Mouse (Mus musculus) testis, postnatal 10 days (tissue): ENCODE data around the gene Ttll5.

Experiments used
- DNase-seq: peaks from one replicate; pipeline ENCODE4 v3.0.0; 2021; ENCODE audit warnings: low spot score

The Ttll5 gene

DNA sequence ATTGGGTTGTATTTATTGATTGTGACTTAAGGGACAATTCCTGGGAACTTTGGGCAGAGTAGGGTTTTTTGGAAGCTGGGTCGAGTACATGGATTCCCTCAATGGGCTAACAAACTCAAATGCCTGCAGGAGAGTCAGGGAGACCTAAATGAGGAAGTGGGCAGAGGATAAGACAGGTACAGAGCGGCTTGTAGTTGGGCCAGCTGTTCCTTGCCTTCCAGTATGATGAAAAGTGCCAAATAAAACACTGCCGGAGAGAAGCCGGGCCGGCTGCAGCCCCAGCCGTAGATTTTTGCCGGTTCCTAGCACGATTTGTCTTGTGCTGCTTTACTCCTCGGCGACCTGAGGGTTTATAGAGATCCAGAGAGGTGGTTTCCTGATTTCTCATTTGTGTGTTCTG, 104.1 kb downstream of the Ttll5 start:
- no peak for DNase-seq

DNA sequence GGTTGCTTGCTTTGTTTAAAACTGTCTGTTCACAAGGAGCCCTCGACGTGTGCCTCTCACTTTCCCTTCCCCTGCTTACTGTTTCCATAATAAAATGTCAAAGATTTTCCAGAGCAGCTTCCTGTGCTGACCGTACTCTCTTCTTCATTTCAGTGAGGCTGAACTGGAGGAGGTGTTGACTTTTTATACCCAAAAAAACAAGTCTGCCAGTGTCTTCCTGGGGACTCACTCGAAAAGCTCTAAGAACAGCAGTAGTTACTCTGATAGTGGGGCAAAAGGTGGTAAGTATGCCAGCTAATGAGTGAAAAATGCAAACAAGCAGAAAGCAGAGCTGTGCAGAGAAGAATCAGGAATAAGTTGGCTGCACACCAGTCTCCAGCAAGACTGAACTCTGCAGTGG, 105.3 kb downstream of the Ttll5 start:
- no peak for DNase-seq

DNA sequence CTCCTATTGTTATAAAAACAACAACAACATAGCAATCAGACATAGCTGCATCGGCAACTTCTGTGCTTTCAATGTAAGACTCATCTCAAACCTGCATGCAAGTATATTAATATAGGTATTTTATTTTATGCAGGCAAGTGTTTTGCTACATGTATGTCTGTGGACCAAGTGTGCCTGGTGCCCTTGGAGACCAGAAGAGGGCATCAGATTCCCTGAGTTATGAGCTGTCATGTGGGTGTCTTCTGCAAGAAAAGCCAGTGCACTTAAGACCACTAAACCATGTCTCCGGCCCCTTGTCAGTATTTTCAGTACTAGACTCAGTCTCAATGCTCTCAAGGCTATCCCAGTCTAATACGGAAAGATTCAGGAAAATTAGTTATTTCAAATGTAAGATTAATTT, 106.3 kb downstream of the Ttll5 start:
- no peak for DNase-seq

DNA sequence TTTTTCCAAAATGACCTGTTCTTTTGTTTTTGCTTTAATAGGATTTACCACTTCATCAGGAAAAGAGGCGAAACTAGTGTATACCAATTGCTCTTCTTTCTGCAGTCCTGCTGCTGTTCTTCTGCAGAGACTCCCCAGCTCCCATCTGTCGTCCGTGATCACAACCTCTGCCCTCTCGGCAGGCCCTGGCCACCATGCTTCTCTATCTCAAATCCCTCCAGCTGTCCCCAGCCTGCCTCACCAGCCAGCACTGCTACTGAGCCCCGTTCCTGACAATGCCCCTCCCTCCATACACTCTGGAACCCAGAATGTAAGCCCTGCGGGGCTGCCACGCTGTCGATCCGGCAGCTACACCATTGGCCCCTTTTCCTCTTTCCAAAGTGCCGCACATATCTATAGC, 108.8 kb downstream of the Ttll5 start:
- DNase-seq, result no peak

DNA sequence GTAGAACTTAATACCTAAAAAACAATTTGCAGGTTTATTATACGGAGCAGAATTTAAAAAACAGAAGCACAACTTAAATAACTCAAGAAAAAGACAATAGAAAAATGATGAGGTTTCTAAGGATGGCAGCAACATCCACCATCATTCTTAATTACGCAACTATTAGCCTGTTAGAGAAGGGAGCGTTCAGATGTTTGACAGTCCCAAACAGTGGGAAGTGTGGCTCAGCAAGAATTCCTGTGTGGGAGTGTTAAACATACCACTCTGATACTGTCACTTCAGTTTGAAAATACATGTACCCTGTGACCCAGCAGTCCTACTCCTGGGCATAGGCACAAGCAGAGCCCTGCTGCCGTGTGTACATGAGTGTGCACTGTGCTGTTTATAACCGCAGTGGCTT, 112.9 kb downstream of the Ttll5 start:
- no peak for DNase-seq

DNA sequence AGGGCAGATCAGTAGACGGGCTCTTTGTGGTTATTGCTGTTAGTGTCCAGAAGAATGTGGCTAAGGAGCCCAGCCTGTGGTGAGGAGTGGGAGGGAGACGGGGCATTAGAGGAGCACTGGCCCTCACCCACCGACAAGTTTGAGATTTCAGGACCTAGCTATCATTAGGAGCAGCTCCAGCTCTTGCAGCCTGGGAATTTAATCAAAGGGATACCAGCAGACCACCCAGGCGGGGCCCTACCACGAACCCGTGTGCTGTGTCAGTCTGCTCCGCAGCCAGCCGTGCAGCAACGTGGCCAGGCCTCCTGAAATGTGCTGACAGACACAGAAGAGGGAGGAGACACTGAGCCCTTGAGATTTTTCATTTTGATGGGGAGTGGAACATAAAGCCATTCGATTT, 119.0 kb downstream of the Ttll5 start:
- no peak for DNase-seq

DNA sequence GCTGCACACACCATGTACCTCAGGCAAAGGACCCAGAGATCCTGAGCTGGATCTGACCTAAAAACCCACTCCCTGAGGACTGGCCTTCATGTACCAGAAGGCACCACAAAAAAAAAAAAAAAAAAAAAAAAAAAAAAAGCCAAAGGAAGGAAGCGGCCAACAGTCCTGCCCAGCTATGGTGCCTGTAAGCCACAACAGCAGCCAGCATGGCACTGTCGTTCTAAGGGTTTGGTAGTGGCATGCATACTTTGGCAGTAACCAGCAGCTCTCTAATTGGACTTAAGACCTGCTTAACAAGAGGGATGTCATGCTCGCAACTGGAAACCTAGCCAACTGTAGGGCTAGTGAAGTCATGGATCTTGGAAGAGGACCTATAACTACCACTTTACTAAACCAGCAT, 120.0 kb downstream of the Ttll5 start:
- no peak for DNase-seq

DNA sequence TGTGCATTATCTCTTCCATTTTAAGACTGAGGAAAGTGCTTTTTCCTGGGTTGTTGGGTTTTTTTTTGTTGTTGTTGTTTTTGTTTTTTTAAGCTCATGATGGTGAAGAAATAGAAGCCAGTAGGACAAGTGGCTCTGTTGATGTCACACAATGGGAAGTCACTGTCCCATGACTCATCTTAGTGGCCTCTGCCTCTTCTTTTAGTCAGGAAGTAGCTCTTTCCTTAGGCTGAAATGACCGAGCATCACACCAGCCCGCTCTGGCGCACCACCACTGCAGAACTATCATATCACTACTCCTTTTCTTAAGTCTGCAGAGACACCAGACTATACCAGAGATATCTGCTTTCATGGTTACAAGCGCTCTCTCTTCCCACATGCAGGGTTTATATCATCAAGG, 122.7 kb downstream of the Ttll5 start:
- no peak for DNase-seq

DNA sequence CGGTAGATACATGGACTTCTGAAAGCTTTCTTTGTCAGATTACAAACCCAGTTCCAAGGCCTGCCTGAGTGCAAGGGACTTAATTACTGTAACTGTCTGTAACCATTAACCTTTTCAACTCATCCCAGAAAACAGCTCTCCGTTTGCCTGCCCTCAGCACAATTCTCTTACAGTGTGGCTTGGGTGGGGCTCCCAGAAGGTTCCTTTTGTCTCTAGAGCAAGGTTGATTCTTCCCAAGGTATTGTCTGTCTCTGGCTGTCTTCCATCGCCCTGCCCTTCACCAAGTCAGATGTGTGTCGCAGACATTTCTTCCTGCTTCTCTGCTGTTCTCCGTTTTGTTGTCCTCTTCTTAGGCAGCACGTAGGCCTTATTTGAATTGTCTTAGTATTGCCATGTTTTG, 125.2 kb downstream of the Ttll5 start:
- no peak for DNase-seq

DNA sequence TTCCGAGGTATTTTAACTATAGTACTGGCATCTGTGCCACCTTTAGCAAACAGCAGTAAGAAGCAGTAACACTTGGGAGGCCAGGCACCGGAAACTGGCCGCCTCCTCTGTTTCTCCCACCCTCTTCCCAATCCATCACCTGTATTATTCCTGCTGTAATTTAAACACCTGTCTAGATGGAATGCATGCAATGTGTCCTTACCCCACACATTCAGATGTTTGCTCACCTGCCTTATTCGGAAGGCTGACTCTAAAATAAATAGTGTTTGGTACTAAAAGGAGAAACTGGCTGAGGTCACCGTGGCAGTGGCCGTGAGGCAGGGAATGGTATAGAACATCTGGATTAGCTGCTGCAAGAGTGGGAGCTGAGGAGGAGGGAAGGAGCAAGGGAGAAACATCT, 125.9 kb downstream of the Ttll5 start:
- DNase-seq, result no peak

DNA sequence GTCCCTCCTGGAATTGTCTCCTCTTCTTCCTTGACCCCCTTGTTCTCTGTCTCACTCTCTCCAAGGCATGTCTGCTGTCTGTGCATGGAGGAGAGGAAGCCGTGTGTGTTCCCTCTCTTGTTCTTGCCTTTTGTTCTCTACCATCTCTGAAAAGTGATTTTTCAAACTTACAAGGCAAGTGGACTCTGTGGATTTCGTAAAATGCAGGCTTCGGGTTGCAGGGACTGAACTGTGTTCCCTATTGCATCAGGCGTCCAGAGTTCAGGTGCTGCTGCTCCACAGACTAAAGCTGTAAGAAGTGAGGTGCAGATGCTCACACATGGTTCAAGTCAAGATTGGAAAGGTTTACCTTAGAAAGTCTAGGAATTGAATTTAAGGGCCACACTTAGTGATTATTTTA, 126.6 kb downstream of the Ttll5 start:
- DNase-seq, result no peak

DNA sequence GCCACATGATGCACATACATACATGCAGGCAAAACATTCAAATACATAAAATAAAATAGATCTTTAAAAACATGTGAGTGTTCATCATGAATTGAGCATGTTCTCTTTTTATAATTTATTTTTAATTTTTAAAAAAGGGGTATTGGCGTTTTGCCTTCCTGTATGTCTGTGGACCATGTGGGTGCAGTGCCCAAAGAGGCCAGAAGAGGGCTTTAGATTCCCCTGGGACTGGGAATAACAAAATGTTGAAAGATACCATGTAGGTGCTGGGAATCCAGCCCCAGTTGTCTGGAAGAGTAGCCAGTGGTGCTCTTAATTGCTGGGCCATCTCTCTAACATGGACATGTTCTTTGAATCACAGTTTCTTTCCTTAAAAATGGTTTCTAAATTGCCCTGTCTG, 127.4 kb downstream of the Ttll5 start:
- DNase-seq, result peak; percentile 58

DNA sequence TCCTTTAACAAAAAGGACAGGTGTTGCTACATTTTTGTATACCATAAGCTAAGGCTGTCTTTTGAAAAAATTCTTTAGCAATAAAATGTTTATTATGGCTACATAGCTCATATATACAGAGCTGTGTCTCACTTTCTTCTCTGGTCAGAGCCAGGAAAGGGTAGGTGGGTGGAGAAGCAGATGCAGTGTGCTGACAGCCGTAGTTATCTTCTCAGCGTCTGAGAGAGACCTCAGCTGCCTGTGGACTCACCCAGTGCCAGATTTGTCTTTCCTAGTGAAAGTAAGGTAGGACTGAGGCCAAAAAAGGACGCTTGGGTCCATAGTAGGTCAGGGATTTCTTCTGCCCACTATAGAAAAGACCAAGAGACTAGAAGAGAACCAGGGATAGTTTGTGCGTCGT, 127.9 kb downstream of the Ttll5 start:
- no peak for DNase-seq

DNA sequence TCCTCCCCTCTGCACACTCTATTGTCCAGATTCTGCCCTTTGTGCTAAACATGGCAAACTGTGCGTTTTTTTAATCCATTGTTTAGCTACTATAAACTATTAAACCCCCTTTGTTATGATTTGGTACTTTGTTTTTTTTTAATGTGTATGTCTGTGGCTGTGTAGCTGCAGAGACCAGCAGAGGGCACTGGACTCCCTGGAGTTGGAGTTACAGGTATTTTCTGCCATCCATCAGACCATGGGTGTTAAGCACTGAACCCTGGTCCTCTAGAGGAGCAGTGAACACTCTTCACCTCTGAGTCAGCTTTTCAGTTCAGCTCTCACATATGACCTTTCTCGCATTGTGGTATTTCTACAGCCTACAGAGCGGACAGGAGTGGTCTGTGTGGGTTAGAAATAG, 129.7 kb downstream of the Ttll5 start:
- no peak for DNase-seq

DNA sequence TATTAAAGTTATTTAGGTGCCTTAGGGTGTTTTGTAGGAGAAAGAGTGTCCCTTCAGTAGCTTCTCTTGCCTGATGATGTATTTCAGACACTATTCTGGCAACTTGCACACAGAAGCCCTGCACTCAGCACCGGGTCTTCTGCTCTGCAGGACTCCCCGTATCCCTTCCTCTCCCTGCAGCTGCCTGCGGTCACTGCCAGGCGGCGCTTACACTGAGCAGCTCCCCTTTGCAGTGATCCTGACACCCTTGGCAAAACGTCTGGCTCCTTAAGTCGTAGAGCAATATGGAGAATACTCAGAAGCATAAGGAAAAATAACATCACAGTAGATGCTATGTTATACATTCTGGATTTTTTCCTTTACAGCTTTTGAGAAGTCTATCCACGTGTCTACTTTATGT, 130.6 kb downstream of the Ttll5 start:
- DNase-seq, result no peak

DNA sequence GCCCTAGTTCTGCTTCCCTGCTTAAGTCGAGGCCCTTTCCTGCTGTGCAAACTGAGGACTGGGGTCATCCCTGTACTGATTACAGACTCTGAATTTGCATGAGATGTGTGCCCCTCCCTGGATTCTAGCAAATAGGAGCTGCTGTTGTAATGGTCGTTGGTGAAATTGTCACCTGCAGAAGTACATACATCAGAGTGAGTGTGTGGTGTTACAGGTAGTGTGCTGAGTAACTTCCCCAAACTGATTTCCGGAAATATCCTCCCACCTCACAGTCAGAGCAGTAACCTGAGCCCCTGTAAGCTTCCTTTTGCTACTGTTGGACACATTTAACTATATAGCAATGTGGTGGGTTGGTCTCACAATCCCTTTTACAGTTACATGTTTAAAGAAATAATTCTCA, 131.2 kb downstream of the Ttll5 start:
- no peak for DNase-seq

DNA sequence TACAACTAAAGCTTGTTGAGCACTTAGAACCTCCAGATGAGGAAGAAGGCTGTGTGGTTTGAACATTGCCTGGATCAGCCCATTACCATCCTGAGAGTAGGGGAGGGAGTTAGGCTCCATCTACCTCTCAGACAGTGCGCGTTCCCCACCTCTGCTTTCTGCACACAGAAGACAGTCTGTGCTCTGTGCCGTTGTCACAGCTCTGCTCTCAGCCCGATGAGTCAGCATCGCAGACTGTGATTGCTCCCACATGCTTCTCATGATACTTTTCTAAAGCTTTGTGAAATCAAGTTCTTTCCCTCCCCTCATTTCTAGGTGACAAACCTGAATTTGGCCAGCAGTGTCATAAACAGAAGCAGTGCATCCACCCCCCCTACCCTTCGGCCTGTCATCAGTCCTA, 131.8 kb downstream of the Ttll5 start:
- no peak for DNase-seq

DNA sequence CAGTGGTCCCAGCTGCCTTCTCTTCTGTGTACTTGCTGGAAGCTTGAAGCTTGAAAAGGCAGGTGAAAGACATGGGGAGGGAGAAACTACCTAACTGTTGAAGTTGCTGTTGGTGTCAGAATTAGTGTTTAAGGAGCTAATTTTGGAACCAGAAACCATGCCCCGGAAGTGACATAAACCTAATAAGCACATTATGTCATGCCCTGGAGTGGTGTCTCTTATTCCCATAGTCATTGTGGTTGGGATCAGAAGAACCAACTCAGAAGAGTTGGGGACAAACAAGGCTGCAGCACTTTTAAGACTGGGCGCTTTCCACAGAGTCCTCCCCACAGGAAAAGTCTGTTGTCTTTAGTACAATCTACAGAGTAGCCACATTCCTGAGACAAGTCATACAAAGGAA, 134.0 kb downstream of the Ttll5 start:
- no peak for DNase-seq

DNA sequence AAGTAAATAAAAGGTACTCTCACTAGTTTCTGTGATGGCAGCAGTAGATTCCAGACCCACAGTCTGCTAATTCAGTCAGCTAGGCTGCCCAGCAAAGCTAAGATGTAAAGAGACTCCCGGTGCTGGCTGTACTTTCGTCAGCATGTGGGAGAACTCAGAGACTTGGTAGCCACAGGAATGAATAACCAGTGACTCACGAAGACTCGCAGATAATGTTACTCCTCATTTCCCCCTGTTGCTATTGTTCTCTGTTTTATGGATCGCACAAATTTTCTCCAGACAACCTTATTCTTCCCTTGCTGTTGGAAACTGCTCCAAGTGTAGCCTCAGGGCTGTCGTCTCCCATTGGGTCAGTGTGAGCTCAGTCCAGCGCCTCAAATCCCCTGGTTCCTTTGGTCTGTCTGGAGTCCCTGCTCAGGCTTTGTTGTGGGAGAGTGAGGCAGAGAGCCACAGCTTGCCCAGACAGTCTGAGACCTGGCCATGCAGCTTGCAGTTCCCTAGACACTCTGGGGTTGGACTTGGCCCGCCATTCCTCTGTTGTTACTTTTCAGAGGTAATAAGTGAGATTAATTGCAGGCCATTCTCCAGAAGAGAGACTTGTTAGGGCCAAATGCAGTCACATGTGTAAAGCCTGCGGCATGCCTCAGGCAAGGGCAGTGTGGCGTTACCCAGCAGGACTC, 135.5 kb downstream of the Ttll5 start:
- no peak for DNase-seq

DNA sequence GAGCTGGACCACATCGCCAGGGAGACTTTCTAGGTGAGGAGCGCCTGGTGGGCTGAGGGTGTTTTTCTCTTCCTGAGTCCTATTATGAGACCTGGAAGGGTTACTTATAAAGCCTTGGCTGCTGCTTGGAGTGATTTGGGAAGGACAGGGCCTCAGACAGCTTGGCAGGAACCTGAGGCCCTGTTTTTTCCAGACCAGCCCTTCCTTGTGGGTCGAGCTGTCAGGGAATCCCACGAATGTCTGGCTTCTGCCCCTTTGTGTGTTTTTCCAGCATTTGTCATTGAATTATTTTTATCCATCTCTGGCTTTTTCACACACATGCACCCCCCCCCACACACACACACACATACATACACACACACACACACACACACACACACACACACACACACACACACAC, 136.2 kb downstream of the Ttll5 start:
- no peak for DNase-seq

DNA sequence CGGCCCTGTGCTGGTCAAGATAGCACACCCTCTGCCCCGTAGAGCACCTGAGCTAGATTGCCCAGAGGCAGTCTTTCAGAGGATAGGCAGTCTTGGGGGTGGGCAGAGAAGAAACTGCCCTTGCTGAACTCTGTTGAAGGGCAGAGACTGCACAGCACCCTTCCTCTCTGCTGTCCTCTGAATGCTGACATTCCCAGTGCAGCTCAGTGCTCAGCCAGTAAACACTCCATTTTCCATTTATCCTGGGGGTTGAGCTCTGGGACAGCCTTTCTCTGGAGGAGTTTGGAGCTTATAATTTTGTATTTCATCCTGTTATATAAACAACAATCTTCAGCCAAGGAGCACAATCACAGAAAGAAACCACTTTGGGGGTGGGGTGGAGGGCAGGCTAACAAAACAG, 138.7 kb downstream of the Ttll5 start:
- DNase-seq, result no peak

DNA sequence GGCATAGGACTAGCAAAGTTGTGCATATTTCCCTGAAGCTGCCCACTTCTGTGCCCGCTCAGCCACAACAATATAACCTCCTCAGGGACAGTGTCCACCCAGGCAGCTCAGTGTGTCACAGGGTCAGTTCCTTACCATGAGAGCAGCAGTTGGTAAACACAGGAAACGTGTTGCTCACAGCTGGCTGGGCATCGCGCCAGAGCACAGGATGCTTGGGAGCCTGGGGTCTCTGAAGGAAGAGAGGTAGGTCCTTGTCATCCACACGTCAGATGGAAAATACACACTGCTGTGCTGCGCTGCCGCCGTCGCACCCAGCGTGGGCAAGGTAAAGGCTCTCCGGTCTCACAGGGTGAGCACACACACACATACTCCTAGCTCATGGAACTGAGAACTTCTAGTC, 139.2 kb downstream of the Ttll5 start:
- DNase-seq, result peak; percentile 61

DNA sequence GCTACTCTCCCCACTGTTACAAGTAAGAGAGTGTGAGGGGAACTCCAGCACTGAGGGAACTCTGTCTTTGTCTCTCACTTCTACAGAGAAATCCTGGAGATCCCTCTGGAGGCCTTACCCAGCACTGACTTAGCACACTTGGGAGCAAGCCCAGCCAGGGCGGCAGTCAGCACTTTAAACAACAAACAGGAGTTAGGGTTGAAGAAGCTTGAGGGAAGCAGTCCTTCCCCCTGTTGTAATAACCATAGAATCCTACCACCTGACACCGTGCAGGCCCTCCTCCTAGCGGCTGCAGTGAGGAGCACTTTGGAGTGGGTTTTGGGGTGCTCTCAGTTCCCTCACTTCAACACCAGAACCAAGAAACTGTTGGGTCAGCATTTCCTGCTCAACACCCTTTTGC, 140.0 kb downstream of the Ttll5 start:
- no peak for DNase-seq

DNA sequence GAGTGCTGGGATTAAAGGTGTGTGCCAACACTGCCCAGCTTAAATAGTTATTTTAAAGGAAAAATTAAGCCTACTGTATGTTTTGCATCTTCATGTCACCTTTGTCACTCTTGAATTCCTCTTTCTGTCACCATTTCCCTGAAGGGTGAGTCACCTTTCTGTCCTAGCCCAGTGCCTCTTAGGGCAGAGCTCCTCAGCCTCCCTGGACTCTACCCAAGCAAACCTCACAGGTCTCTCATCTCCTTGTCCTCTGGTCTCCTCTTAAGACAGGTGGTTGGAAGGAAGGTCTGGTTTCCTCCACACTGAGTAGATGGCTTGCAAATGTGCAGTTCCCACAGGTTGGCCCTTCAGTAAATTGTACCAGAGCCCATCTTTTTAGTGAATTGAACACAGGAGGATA, 143.4 kb downstream of the Ttll5 start:
- no peak for DNase-seq

DNA sequence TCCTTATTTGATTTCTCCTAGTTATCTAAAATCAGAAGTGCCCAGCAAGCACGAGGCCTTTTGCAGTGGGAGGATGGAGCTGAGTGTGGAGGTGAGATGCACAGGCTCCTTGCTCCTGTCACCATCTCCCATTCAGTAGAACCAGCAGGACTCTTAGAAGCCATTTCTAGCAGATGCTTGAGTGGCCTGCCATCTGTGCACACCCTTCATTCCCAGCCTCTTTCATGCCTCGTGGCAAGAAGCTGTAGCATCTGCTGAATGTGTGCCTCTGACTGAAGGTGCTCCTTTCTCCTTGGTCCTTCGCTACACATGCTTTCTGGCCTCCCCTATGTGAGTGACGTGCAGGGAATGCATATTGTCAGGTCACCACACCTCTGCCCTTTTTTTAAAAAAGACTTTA, 143.9 kb downstream of the Ttll5 start:
- DNase-seq, result no peak
